Mouse (Mus musculus): ENCODE results near the gene Tubb5. TPM values are rescaled to one million over a fixed set of nuclear protein-coding genes. Genes with fewer than 3 reads are reported as not detected.
"Not testable (repeated sequence)": the region's sequence is repeated elsewhere in the genome, so short reads cannot be mapped to it uniquely, and the experiment has no call there.

Gene Tubb5
- polyA plus RNA-seq, 1 experiment from 2014 or later: 654 TPM

- Histone ChIP-seq H3K4me3 (ENCODE audit: low read length) (peak within 1 kb of the TSS; percentile 76), H3K4me1 (ENCODE audit: control insufficient read depth, insufficient read depth, low read length) (peaks cover 17% of the 10 kb centered on the region), H3K9me3 (replicated peaks; ENCODE audit: control insufficient read depth, low read length) (no peaks in the 10 kb centered on the region), H3K9ac (ENCODE audit: low read length) (peak within 1 kb of the TSS; percentile 83), H3K27ac (ENCODE audit: low read length) (peak within 1 kb of the TSS; percentile 94), H3K36me3 (ENCODE audit: control insufficient read depth, insufficient read depth) (peaks cover 12% of the 10 kb centered on the region), H3K27me3 (ENCODE audit: control insufficient read depth, insufficient read depth, low read length) (no peaks in the 10 kb centered on the region), H3K4me2 (ENCODE audit: low read depth, low read length) (peak within 1 kb of the TSS; percentile 90)
- under 1% methylated on average over 59 of the region's 59 CpGs for WGBS
- ATAC-seq (replicated peaks; ENCODE audit: extremely low read depth, insufficient read depth, low FRiP score): peak; percentile 88
Observed at GRCm38 (mm10) chr17:35841076-35841950, 3.2 kb upstream of the Tubb5 start, which contains the start of gene Mdc1. Gene Mdc1 (plus strand): TSS chr17:35841515.

- H3K9ac ChIP-seq (ENCODE audit: low read length): peak overlapping the region; percentile 70
- peak overlapping the region; percentile 56 for H3K4me2 ChIP-seq (ENCODE audit: low read depth, low read length)
- ATAC-seq (replicated peaks; ENCODE audit: extremely low read depth, insufficient read depth, low FRiP score): no peak
- H3K9me3 ChIP-seq (replicated peaks; ENCODE audit: control insufficient read depth, low read length): no peaks in the 10 kb centered on the region
- H3K4me3 ChIP-seq (ENCODE audit: low read length): peak overlapping the region; percentile 52
- no peaks in the 10 kb centered on the region for H3K27me3 ChIP-seq (ENCODE audit: control insufficient read depth, insufficient read depth, low read length)
- H3K36me3 ChIP-seq (ENCODE audit: control insufficient read depth, insufficient read depth): peaks cover 10% of the 10 kb centered on the region
- 57% methylated on average over 14 of the region's 14 CpGs for WGBS
- peak overlapping the region; percentile 81 for H3K27ac ChIP-seq (ENCODE audit: low read length)
- H3K4me1 ChIP-seq (ENCODE audit: control insufficient read depth, insufficient read depth, low read length): peaks cover 23% of the 10 kb centered on the region
Observed at GRCm38 (mm10) chr17:35840561-35840960, 2.5 kb upstream of the Tubb5 start.

- peak overlapping the region; percentile 99 for H3K27ac ChIP-seq (ENCODE audit: low read length)
- H3K4me3 ChIP-seq (ENCODE audit: low read length): peak overlapping the region; percentile 89
- not testable (repeated sequence) for ATAC-seq (replicated peaks; ENCODE audit: extremely low read depth, insufficient read depth, low FRiP score); H3K27me3 ChIP-seq (ENCODE audit: control insufficient read depth, insufficient read depth, low read length); H3K9me3 ChIP-seq (replicated peaks; ENCODE audit: control insufficient read depth, low read length)
- peaks cover 22% of the 10 kb centered on the region for H3K36me3 ChIP-seq (ENCODE audit: control insufficient read depth, insufficient read depth)
- peak overlapping the region; percentile 74 for H3K9ac ChIP-seq (ENCODE audit: low read length)
- WGBS: 50% methylated on average over 3 of the region's 3 CpGs
- H3K4me1 ChIP-seq (ENCODE audit: control insufficient read depth, insufficient read depth, low read length): peaks cover 35% of the 10 kb centered on the region
- H3K4me2 ChIP-seq (ENCODE audit: low read depth, low read length): peak overlapping the region; percentile 82
Observed at GRCm38 (mm10) chr17:35839002-35839401, 896 bp upstream of the Tubb5 start.

GRCm38 (mm10) chr17:35838570-35838969, 464 bp upstream of the Tubb5 start:
- Histone ChIP-seq H3K27ac (ENCODE audit: low read length) (peak overlapping the region; percentile 99), H3K4me1 (ENCODE audit: control insufficient read depth, insufficient read depth, low read length) (peaks cover 39% of the 10 kb centered on the region), H3K36me3 (ENCODE audit: control insufficient read depth, insufficient read depth) (peaks cover 26% of the 10 kb centered on the region), H3K9ac (ENCODE audit: low read length) (peak overlapping the region; percentile 74), H3K4me2 (ENCODE audit: low read depth, low read length) (peak overlapping the region; percentile 82), H3K27me3 (ENCODE audit: control insufficient read depth, insufficient read depth, low read length) (no peaks in the 10 kb centered on the region), H3K9me3 (replicated peaks; ENCODE audit: control insufficient read depth, low read length) (no peaks in the 10 kb centered on the region), H3K4me3 (ENCODE audit: low read length) (peak overlapping the region; percentile 89)
- no peak for ATAC-seq (replicated peaks; ENCODE audit: extremely low read depth, insufficient read depth, low FRiP score)
- WGBS: 2% methylated on average over 5 of the region's 5 CpGs

GRCm38 (mm10) chr17:35837487-35837886, 619 bp downstream of the Tubb5 start:
- Histone ChIP-seq H3K9me3 (replicated peaks; ENCODE audit: control insufficient read depth, low read length) (no peaks in the 10 kb centered on the region), H3K27ac (ENCODE audit: low read length) (peak overlapping the region; percentile 99), H3K4me2 (ENCODE audit: low read depth, low read length) (peak overlapping the region; percentile 79), H3K4me1 (ENCODE audit: control insufficient read depth, insufficient read depth, low read length) (peaks cover 40% of the 10 kb centered on the region), H3K36me3 (ENCODE audit: control insufficient read depth, insufficient read depth) (peaks cover 37% of the 10 kb centered on the region), H3K4me3 (ENCODE audit: low read length) (peak overlapping the region; percentile 89), H3K27me3 (ENCODE audit: control insufficient read depth, insufficient read depth, low read length) (no peaks in the 10 kb centered on the region), H3K9ac (ENCODE audit: low read length) (peak overlapping the region; percentile 93)
- WGBS: under 1% methylated on average over 18 of the region's 18 CpGs
- 0 out of 2 replicates have a peak, but pooled peaks have one; percentile 4 for ATAC-seq (replicated peaks; ENCODE audit: extremely low read depth, insufficient read depth, low FRiP score)

GRCm38 (mm10) chr17:35836991-35837422, 1.1 kb downstream of the Tubb5 start:
- H3K36me3 ChIP-seq (ENCODE audit: control insufficient read depth, insufficient read depth): peaks cover 41% of the 10 kb centered on the region
- H3K9me3 ChIP-seq (replicated peaks; ENCODE audit: control insufficient read depth, low read length): no peaks in the 10 kb centered on the region
- peak overlapping the region; percentile 99 for H3K27ac ChIP-seq (ENCODE audit: low read length)
- H3K4me2 ChIP-seq (ENCODE audit: low read depth, low read length): peak overlapping the region; percentile 79
- peaks cover 35% of the 10 kb centered on the region for H3K4me1 ChIP-seq (ENCODE audit: control insufficient read depth, insufficient read depth, low read length)
- peak; percentile 38 for ATAC-seq (replicated peaks; ENCODE audit: extremely low read depth, insufficient read depth, low FRiP score)
- 1% methylated on average over 23 of the region's 25 CpGs for WGBS
- H3K9ac ChIP-seq (ENCODE audit: low read length): peak overlapping the region; percentile 93
- H3K27me3 ChIP-seq (ENCODE audit: control insufficient read depth, insufficient read depth, low read length): no peaks in the 10 kb centered on the region
- H3K4me3 ChIP-seq (ENCODE audit: low read length): peak overlapping the region; percentile 89

GRCm38 (mm10) chr17:35836178-35836965, 1.7 kb downstream of the Tubb5 start:
- H3K4me1 ChIP-seq (ENCODE audit: control insufficient read depth, insufficient read depth, low read length): peaks cover 33% of the 10 kb centered on the region
- peak overlapping the region; percentile 99 for H3K27ac ChIP-seq (ENCODE audit: low read length)
- peak overlapping the region; percentile 89 for H3K4me3 ChIP-seq (ENCODE audit: low read length)
- peak overlapping the region; percentile 93 for H3K9ac ChIP-seq (ENCODE audit: low read length)
- H3K27me3 ChIP-seq (ENCODE audit: control insufficient read depth, insufficient read depth, low read length): no peaks in the 10 kb centered on the region
- no peak for ATAC-seq (replicated peaks; ENCODE audit: extremely low read depth, insufficient read depth, low FRiP score)
- no peaks in the 10 kb centered on the region for H3K9me3 ChIP-seq (replicated peaks; ENCODE audit: control insufficient read depth, low read length)
- WGBS: 4% methylated on average over 24 of the region's 24 CpGs
- H3K4me2 ChIP-seq (ENCODE audit: low read depth, low read length): peak overlapping the region; percentile 79
- H3K36me3 ChIP-seq (ENCODE audit: control insufficient read depth, insufficient read depth): peaks cover 44% of the 10 kb centered on the region

GRCm38 (mm10) chr17:35835424-35836140, 2.5 kb downstream of the Tubb5 start:
- H3K4me2 ChIP-seq (ENCODE audit: low read depth, low read length): peak overlapping the region; percentile 79
- 0 out of 2 replicates have a peak overlapping the region, but pooled peaks have one; percentile 26 for H3K9ac ChIP-seq (ENCODE audit: low read length)
- ATAC-seq (replicated peaks; ENCODE audit: extremely low read depth, insufficient read depth, low FRiP score): no peak
- H3K4me1 ChIP-seq (ENCODE audit: control insufficient read depth, insufficient read depth, low read length): peaks cover 33% of the 10 kb centered on the region
- 65% methylated on average over 26 of the region's 26 CpGs for WGBS
- peak overlapping the region; percentile 89 for H3K4me3 ChIP-seq (ENCODE audit: low read length)
- H3K36me3 ChIP-seq (ENCODE audit: control insufficient read depth, insufficient read depth): peaks cover 47% of the 10 kb centered on the region
- H3K9me3 ChIP-seq (replicated peaks; ENCODE audit: control insufficient read depth, low read length): no peaks in the 10 kb centered on the region
- no peak overlapping the region for H3K27ac ChIP-seq (ENCODE audit: low read length)
- H3K27me3 ChIP-seq (ENCODE audit: control insufficient read depth, insufficient read depth, low read length): no peaks in the 10 kb centered on the region
